Mouse (Mus musculus) mouse embryonic stem cell (cell line): ENCODE results near the gene Pex7.

Experiments
- in situ Hi-C, 2 experiments: fragments of 300-500 bp; cut with MboI; formaldehyde crosslinking; loops; 1 replicate in 1 of 2; 3 replicates in 1 of 2; pipeline ENCODE4 v1.14.3; 2019 to 2020; ENCODE audit warnings: low sequenced_read_pairs in 2 of 2, low pct_unique_long_range_greater_than_20kb in 1 of 2, mixed read lengths in 1 of 2; ENCODE audit not compliant: unreplicated experiment in 1 of 2

Gene Pex7

DNA sequence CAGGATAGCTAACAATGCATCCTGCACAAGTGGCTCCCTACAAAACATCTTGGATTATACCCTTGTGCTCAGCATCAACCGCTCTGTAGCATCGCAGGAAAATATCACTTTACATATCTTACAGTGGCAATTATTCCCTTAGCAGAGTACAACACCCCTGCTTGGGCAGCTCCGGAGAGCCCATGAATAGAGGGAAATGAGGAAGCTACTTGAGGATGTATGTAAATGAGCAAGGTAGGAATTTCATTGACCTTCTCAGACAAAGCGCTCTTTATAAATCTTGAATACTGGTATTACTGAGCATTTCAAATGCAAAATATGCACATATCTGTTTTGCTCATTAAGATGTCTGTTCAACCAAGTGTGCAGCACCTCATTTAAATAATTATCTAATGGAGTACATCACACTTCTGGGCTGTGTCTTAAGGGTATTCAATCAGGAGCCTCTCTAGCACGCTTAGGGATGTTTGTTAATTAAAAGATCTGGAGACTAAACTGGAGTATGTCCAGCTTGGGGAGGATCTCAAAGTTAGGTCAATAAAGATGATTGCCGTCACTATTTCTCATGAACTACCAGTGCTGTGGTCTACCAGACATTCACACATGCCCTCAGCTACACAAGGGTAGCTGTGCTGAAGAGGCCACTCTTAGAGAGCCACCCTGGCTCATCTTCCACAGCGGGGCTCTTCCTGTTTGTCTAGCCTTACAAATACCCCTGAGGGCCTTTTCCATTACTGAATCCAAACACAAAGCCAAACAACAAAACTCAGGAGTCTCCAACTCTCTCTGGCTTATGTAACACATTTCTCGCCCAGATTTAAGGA lies 71.4 kb downstream of the Pex7 start:
- in situ Hi-C loops, result no loop called here

DNA sequence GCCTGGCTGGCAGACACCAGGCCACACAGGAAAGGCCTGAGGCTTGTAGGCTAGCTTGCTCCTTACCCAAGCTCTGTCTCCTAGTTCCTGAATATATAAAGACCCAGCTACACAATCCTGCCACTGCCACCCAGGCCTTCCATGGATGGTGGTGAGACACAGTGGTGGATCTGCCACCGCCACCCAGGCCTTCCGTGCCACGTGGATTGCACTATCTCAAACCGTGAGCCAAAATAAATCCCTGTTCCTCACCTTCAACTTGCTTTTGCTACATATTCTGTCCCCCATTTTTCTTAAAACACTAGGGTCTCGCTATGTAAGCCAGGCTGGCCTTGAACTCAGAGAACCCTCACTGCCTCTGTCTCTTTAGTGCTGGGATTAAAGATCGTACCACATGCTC lies 73.3 kb downstream of the Pex7 start:
- in situ Hi-C loops, result no loop called here

DNA sequence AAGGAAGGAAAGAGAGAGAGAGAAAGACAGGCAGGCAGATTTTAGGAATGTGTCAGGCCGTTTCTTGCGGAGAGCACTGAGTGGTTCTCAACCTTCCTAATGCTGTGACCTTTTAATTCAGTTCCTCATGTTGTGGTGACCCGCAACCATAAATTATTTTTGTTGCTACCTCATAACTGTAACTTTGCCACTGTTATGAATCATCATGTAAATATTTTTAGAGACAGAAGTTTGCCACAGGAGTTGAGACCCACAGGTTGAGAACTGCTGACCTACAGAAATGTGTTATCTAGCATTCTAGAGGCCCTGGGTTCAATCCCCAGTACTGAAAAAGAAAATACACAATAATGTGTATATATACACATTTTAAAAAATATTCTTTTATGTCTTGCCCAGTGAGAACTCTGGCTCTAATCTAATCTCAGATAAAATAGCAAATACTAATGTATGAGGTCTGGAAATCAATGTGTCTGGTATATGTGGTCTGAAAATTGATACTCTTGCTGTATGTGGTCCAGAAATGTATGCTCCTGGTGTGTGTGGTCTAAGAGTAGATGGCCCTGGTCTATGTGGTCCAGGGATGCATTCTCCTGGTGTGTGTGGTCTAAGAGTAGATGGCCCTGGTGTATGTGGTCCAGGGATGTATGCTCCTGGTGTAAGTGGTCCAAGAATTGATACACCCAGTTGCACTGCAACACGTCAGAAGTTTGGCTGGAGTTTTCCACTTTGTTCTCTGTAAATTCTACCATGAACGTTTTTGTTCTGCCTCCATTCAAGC lies 76.2 kb downstream of the Pex7 start:
- in situ Hi-C loops, result no loop called here

DNA sequence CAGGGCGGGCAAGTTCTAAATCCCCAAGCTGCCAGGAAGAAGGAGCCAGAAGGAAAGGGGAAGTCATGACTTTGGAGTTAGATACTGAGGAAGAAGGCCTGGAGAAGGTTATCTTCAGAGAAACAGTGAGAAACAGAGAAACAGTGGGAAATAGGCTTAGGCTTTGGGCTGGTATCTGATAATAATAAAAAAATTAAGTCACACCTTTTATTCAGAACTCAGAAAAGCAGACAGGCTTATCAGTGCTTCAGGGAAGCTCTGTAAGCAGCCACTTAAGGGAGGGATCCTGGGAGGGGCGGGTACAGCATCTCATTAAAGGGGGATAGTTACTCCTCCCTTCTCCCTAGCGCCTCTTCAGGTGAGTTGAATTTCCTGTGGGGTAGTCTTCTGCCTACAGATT lies 86.5 kb downstream of the Pex7 start:
- in situ Hi-C loops, result no loop called here

DNA sequence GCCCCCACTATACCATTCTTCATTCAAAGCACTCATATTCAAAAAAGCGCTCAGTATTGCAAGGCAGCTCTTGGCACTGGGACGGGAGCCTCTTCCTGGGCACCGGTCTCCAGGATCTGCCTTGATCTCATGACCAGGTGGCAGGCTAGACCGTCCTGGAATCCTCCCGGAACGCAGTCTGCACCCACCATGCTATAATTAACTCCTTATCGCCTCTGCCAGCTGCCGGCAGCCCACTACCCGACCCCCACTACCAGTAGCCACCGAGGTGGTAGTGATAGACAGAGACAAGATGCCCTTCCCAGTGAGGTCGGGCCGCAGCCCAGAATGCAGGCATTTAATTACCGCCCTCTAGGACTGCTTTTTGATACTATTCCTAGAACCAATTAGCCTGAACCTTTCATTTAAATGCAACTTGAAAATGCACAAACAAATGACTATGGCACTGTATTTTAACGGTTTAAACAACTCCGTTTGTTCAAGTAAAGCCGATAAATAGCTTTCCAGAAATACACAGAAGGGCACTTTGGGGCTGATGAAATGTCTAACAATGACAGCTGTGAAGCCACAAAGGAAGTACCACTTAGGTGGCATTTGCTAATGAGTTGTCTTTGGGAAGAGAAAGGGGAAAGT lies 88.7 kb downstream of the Pex7 start:
- in situ Hi-C loops, result no loop called here

DNA sequence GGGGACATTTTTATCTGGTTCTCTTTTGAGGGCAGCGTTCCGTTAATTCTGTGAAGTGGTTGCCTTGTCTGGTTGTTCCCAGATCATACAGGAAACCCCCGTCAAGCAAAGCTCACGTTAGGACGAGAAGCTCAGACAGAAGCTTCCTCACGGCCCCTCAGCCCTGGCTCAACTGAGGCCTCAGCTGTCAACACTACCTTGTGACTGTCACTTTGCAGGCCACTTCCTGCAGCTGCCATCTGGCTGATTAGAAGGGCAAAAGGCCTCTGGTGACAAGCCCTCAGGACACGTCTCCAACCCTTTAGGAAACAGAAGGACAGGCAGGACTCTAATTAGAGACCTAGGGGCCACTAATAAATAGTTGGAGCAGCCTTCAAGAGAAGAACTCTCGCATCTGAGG lies 92.1 kb downstream of the Pex7 start:
- in situ Hi-C loops, result no loop called here

DNA sequence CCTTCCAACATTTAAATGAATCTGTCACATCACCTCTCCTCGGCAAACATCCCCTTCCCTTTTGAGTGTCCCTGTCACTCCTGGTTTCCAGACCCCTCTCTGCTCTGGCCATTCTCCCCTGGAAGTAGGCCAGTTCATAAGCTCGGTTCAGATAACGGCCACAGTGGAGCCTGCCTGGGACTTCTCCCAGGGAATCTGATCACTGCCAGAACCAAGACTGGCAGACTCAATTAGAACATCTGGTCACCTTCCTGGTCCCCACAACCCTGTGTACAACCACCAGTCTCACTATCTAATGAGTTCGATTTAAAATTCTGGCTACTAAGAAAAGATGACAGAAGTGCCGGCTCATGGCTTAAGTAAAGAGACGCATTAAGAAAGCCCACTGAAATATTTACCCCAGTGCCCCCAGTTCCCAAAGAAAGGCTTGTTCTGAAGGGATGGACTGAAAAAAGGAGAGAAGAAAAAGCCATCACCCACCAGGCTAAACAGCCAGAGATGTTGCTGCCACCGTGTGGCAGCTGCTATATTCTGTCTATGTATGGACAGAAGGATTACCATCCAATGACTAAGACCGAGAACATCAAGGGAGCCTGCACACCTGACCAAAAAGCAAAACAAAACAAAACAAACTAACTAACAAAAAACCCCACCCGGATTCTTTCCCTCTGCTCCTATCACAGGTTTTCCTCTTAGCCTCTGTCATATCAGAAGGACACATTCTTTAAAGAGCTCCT lies 95.9 kb downstream of the Pex7 start:
- in situ Hi-C loops, result no loop called here

DNA sequence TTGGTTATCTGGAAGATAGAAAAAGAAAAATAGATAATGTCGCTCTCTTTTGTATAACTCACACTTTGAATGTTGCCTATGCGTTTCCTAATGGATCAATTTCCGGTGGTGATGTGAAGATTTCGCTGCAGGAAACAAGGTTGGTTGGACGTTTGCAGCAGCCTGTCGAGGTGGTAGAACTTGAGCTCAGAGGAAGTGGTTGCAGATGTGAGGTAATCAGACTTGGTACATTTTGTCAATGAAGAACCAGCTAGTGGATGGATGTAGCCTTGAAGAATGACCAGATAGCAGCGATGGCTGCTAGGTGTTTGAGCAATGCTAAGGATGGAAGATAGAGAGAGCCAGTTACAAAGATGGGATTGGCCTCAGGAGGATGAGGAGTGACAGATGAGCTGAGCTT lies 102.7 kb downstream of the Pex7 start:
- in situ Hi-C loops, result no loop called here
